Mouse (Mus musculus): ENCODE results near the gene Amigo3. TPM values are rescaled to one million over a fixed set of nuclear protein-coding genes. Genes with fewer than 3 reads are reported as not detected.

Gene Amigo3
- polyA plus RNA-seq, 1 experiment from 2014 or later = 1.5 TPM

- Histone ChIP-seq H3K36me3 (peaks cover 68% of the 10 kb centered on the region), H3K27me3 (no peaks in the 10 kb centered on the region), H3K4me3 (no peak overlapping the region), H3K4me2 (no peak overlapping the region), H3K9me3 (replicated peaks) (no peaks in the 10 kb centered on the region), H3K27ac (no peak overlapping the region), H3K9ac (no peak overlapping the region), H3K4me1 (replicated peaks) (peaks cover 20% of the 10 kb centered on the region)
- WGBS = 92% methylated on average over 7 of the region's 7 CpGs
- no peak for ATAC-seq (replicated peaks; ENCODE audit: insufficient number of reproducible peaks, insufficient read depth, low FRiP score, low read depth)
Observed at GRCm38 (mm10) chr9:108090611-108091120, 37.7 kb downstream of the Amigo3 start.

DNA sequence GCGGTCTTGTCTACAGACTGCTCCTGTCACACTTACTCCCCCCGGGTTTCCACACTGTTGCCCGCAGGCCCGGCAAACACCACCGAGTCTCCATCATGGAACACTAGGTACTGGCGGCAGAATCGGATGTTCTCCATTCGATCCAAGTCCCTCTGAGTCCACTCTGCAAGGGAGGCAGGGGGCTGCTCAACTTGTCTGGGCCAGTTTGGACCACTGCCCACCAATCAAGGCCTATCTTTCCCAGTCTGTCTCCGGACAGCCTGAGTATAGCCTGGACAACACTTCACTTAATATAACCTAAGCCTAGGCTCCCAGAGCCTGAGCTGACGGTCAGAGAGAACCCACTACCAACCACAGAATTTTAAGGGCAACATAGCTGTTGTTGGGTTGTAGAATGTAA, 40.6 kb downstream of the Amigo3 start:
- H3K36me3 ChIP-seq = peaks cover 39% of the 10 kb centered on the region
- peak overlapping the region; percentile 87 for H3K4me3 ChIP-seq
- H3K9ac ChIP-seq = peak overlapping the region; percentile 86
- H3K4me1 ChIP-seq (replicated peaks) = peaks cover 35% of the 10 kb centered on the region
- ATAC-seq (replicated peaks; ENCODE audit: insufficient number of reproducible peaks, insufficient read depth, low FRiP score, low read depth) = no peak
- peak overlapping the region; percentile 84 for H3K27ac ChIP-seq
- WGBS = 61% methylated on average over 10 of the region's 10 CpGs
- H3K27me3 ChIP-seq = no peaks in the 10 kb centered on the region
- H3K4me2 ChIP-seq = peak overlapping the region; percentile 98
- H3K9me3 ChIP-seq (replicated peaks) = no peaks in the 10 kb centered on the region

GRCm38 (mm10) chr9:108094184-108094941, 41.4 kb downstream of the Amigo3 start, which contains the start of gene Apeh:
TSS of gene Apeh (minus strand) at chr9:108094606.
- peak; percentile 93 for ATAC-seq (replicated peaks; ENCODE audit: insufficient number of reproducible peaks, insufficient read depth, low FRiP score, low read depth)
- H3K4me2 ChIP-seq = peak within 1 kb of the TSS; percentile 98

DNA sequence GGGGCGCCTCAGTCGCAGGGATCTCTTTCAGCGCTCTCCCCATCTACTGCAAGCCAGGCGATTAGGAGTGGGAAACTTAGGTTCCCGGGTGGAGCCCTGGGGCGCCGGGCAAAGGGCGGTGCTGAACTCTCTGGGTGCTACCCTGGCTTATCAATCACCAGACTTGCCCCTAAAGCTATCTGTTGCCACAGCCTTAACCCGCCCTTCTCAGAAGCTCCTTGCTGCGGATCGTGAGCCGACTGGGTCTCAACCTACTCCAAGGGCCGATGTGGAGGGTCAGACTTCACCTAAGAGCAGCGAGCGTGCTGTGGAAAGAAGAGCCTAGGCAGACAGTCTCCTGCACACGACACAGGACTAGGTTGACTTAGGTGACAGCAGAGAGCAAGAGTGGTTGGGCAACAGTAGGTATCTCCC, 42.0 kb downstream of the Amigo3 start:
- WGBS = under 1% methylated on average over 16 of the region's 16 CpGs
- Histone ChIP-seq H3K27me3 (no peaks in the 10 kb centered on the region), H3K9ac (peak overlapping the region; percentile 86), H3K4me1 (replicated peaks) (peaks cover 35% of the 10 kb centered on the region), H3K9me3 (replicated peaks) (no peaks in the 10 kb centered on the region), H3K36me3 (peaks cover 26% of the 10 kb centered on the region), H3K4me2 (peak overlapping the region; percentile 98), H3K4me3 (peak overlapping the region; percentile 87), H3K27ac (peak overlapping the region; percentile 84)
- ATAC-seq (replicated peaks; ENCODE audit: insufficient number of reproducible peaks, insufficient read depth, low FRiP score, low read depth) = 0 out of 2 replicates have a peak, but pooled peaks have one; percentile 10

More at GRCm38 (mm10) chr9:108094184-108094941, 41.4 kb downstream of the Amigo3 start, which contains the start of gene Apeh:
- no peaks in the 10 kb centered on the region for H3K27me3 ChIP-seq
- H3K36me3 ChIP-seq = peaks cover 33% of the 10 kb centered on the region
- WGBS = under 1% methylated on average over 52 of the region's 52 CpGs
- H3K9me3 ChIP-seq (replicated peaks) = no peaks in the 10 kb centered on the region
- H3K4me3 ChIP-seq = peak within 1 kb of the TSS; percentile 87
- H3K27ac ChIP-seq = peak within 1 kb of the TSS; percentile 84
- H3K9ac ChIP-seq = peak within 1 kb of the TSS; percentile 86
- H3K4me1 ChIP-seq (replicated peaks) = peaks cover 35% of the 10 kb centered on the region

DNA sequence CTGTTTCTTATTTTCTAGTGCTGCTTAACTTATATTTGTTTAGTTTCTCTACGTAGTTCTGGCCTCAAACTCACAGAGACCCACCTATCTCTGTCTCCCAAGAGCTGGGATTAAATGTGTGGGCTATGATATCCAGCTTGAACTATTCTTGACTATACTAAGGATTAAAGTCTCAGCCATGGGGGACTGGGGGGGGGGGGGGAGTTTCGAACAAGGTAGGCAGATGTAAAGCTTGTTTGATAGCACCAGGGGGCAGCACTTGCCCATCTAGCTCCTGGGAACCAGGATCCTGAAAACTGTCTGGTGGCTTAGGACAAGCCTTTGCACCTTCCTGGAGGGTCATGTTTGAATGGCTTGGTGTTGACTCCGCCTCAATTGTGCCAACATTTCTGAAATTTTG, 42.6 kb downstream of the Amigo3 start:
- H3K9me3 ChIP-seq (replicated peaks) = no peaks in the 10 kb centered on the region
- peak overlapping the region; percentile 84 for H3K27ac ChIP-seq
- no peaks in the 10 kb centered on the region for H3K27me3 ChIP-seq
- H3K9ac ChIP-seq = peak overlapping the region; percentile 86; the same call in 1 of the 2 replicates
- H3K4me1 ChIP-seq (replicated peaks) = peaks cover 35% of the 10 kb centered on the region
- ATAC-seq (replicated peaks; ENCODE audit: insufficient number of reproducible peaks, insufficient read depth, low FRiP score, low read depth) = no peak
- peak overlapping the region; percentile 87 for H3K4me3 ChIP-seq
- 13% methylated on average over 3 of the region's 3 CpGs for WGBS
- H3K36me3 ChIP-seq = peaks cover 23% of the 10 kb centered on the region
- H3K4me2 ChIP-seq = peak overlapping the region; percentile 98

- Histone ChIP-seq H3K9ac (peak overlapping the region; percentile 5; the same call in 1 of the 2 replicates), H3K4me3 (no peak overlapping the region), H3K27ac (peak overlapping the region; percentile 35; the same call in 1 of the 2 replicates), H3K36me3 (peaks cover 17% of the 10 kb centered on the region), H3K27me3 (no peaks in the 10 kb centered on the region), H3K4me2 (0 out of 2 replicates have a peak overlapping the region, but pooled peaks have one; percentile 98), H3K9me3 (replicated peaks) (no peaks in the 10 kb centered on the region), H3K4me1 (replicated peaks) (peaks cover 35% of the 10 kb centered on the region)
- no peak for ATAC-seq (replicated peaks; ENCODE audit: insufficient number of reproducible peaks, insufficient read depth, low FRiP score, low read depth)
- 59% methylated on average over 10 of the region's 10 CpGs for WGBS
Observed at GRCm38 (mm10) chr9:108095949-108096712, 43.2 kb downstream of the Amigo3 start.

DNA sequence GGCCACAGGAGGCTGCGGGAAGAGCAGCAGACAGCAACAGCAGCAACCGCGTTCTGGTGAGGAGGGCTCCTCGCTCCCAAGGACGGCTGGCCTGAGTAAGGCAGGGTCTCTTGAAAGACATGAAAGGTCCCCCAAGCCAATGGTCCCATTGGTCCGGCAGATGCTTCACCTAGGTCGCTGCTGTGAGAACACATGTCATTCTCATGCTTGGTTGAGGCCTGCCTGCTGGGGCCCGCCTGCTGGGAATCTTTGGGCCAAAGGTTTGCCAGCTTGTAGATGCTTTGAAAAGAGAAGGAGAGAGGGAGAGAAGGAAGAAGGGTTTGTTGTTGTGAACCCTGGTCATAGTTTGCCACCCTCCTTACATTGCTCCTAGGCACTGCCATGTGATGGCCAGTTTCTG, 46.7 kb downstream of the Amigo3 start:
- WGBS = 86% methylated on average over 8 of the region's 8 CpGs
- no peak for ATAC-seq (replicated peaks; ENCODE audit: insufficient number of reproducible peaks, insufficient read depth, low FRiP score, low read depth)
- H3K4me1 ChIP-seq (replicated peaks) = peaks cover 24% of the 10 kb centered on the region
- no peaks in the 10 kb centered on the region for H3K9me3 ChIP-seq (replicated peaks)
- H3K4me2 ChIP-seq = no peak overlapping the region
- no peaks in the 10 kb centered on the region for H3K27me3 ChIP-seq
- no peak overlapping the region for H3K9ac ChIP-seq
- no peak overlapping the region for H3K27ac ChIP-seq
- no peak overlapping the region for H3K4me3 ChIP-seq
- H3K36me3 ChIP-seq = no peaks in the 10 kb centered on the region

DNA sequence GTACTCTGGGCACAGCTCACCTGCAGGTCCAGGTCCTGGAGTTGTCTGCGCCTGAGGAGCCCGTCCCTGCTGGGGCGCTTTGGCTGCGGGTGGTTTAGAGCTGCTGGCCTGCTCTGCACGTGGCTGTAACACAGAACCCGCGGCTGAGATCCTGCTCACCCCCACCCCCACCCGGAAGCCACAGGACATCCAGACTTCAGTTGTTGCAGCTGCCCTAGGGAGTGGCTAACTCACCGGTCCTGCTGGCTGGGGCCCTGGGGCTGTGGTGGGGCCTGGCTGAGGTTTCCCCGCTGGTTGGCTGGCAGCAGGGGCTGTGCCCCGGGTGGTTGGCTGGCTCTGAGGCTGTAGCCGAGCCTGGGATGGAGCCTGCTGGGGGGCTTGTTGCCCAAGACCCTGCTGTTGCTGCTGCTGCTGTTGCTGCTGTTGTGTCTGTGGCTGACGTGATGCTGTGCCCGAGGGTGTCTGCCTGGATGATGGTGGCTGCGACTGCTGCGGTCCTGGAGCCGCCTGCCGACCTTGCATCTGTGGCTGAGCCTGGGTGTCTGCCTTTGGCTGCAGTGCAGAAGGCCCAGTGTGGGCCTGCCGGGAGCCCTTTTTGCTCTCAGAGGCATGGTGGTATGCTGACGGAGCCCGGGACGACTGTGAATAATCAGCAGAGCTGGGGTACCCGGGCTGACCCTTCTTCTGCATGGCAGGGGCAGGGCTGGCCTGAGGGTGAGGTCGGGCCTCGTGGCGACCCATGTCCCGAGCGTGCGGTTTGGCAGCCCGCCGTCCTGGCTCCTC, 52.0 kb downstream of the Amigo3 start:
- Histone ChIP-seq H3K4me2 (peak overlapping the region; percentile 21), H3K9me3 (replicated peaks) (no peaks in the 10 kb centered on the region), H3K9ac (0 out of 2 replicates have a peak overlapping the region, but pooled peaks have one; percentile 27), H3K27ac (no peak overlapping the region; the same call in 1 of the 2 replicates), H3K27me3 (peaks cover 4% of the 10 kb centered on the region), H3K36me3 (no peaks in the 10 kb centered on the region), H3K4me1 (replicated peaks) (peaks cover 20% of the 10 kb centered on the region), H3K4me3 (peak overlapping the region; percentile 17; the same call in 1 of the 2 replicates)
- 49% methylated on average over 31 of the region's 31 CpGs for WGBS
- peak; percentile 50; the same call in 1 of the 2 replicates for ATAC-seq (replicated peaks; ENCODE audit: insufficient number of reproducible peaks, insufficient read depth, low FRiP score, low read depth)

Data from heart, embryonic 15.5 days (tissue).